Mouse (Mus musculus) frontal cortex, postnatal 14 days (tissue): ENCODE measurements around the gene Urah.

ENCODE experiments used
- DNase-seq, 2 experiments: peaks; one replicate each; pipeline ENCODE4 v3.0.0; 2022; ENCODE audit warnings: low spot score in 2 of 2

Gene Urah

DNA sequence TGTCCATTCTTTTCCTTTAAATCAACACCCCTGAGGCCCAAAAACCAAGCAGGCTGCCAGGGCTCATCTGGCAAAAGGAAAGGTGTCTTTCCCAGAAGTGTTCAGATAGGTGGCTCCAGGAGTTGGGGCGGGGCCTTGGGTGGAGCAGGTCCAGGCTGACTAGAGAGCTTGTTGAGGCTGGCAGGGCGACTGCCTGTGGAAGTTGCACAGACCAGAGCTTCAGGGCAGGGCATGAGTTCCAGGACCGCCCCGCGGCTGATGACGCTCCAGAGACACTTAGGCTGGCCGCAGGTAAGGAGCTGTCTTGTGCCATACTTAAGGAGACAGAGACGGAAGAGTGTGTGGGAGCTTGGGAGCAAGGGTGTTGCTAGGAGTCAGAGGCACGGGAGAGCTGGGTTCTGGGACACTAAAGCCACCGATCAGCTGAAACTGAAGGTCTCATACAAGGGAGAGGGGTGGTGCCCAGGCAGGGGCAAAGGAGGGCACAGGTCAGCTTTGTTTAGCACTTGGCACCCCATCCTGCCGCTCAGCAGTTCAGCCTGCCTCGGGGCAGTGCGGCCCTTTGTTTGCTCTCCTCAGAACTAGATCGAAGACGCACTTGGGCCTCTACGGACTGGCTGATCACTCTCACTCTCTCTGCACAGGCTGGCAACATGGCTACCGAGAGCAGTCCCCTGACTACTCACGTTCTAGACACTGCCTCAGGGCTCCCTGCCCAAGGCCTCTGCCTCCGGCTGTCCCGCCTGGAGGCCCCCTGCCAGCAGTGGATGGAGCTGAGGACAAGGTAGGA lies at the start of gene Urah:
Gene Urah, plus strand, starts transcription at position 51 of the 790 bp plus-strand sequence.
- DNase-seq, result no peak

DNA sequence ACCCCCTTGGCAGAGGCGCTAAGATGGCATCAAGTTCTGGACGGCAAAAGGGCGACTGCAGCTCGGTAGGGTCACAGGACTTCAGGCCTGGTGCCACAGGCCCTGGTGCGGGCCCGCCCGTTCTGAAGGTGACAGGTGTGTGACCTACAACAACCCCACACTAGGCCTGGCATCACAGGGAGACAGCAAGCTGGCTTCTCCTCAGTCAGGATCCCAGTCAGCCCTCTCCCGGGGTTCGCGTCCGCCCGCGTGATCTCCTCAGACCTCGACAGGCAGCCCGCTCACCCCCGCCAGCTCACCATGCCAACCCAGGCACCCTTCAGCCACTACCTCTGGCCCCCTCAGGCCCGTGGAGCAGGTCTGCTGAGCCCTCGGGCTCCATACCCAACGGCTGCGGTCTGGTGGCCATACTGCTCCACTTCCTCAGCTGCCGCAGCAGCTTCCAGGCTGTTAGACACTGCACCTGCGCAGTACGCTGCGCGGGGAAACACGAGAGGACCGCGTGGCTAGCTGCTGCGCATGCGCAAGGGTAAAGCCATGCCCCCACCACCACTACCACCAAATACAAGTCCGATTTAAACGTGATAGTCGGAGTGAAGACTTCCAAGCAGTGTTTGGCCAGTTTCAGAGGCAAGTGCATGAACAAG lies 47.3 kb upstream of the Urah start, which contains the start of gene Syce1:
Gene Syce1, minus strand, starts transcription at position 447 of the 647 bp plus-strand sequence.
- DNase-seq, result no peak

DNA sequence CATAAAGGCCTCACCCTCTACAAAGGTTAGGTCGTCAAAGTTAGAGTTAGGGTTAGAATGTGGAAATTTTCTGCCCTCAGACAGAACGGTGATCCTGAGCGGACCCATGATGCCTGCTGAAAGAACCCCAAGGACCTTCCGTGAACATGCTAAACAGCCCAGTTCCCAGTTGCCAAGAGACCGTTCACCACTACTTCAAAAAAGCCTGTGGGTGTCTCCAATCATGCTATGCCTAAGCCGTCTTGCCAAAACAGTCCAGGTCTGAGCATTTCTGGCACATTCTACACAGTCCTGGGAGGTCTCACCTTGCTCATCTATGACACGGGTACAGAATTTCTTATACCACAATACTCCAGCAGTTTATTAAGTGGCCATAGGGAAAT lies 46.8 kb upstream of the Urah start:
- DNase-seq, result no peak

DNA sequence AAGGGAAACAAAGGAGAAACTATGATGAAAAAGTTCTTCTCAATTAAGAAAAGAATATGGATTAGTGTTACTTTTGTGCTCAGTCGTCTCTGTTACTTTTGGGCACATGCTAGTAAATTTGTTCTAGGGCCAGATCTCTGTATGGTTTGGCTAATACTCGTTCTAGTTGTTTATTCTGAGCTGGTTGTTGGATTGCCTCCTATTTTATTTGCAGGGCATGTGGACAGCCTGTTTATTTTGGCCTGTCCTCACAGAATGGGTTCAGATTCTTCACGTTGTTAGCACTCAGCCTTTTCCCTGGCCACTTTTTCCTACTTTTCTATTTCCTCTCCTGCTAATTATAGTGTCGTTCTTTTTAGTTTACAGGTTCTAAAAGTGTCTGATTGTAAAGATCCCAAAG lies 41.3 kb upstream of the Urah start:
- DNase-seq, result no peak

DNA sequence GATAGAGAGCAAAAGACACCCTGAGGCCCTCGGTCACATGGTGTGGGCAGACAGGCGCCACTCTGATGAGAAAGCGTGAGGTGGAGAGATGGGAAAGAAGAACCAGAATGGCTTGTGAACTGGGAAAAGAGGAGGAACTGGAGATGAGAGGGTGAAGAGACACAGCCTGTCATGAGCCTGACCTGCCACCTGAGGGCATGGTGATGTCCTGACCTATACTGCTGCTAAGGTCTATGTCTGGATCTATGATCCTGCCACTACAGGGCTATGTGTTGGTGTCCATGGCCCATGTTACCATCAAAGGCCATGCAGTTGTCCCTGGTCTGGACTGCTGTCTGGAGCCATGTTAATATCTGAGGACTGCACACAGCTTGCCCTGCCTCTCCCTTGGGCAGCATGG lies 37.2 kb upstream of the Urah start:
- DNase-seq, result no peak

DNA sequence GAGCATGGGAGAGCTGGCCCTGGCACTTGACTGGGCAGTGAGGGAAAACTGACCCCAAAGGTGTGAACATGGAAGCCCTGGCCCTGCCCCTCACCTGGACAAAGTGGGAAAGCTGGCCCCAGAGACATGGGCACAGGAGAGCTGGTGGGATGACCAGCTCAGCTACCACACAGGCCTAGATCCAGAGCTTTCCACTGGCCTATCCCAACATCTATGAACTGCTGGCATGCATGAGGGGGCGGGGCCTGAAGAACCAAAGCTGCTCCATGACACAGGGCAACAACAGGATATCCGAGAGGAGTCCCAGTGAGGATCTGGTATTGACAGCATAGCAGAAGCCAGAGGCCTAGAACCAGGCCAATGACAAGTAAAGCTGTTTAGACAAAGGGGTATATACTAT lies 36.6 kb upstream of the Urah start:
- DNase-seq, result no peak

DNA sequence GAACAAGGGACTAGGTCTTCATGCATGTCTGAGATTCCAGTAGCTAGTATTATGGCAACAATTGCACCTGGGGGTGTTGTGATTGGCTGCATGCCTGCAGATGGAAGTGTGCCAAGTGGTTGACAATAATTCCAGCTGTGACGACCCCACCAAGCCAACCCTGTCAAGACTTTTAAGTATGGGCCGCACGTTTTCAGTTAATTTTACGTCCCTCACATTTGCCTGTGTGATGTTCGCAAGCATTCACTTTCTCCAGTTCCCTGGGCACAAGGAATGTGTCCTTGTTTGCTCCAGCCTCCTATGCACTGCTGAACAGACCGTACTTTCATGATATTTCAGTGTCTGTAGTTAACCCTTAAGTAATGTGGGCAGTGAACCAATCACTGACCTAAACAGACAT lies 32.2 kb upstream of the Urah start:
- no peak for DNase-seq

DNA sequence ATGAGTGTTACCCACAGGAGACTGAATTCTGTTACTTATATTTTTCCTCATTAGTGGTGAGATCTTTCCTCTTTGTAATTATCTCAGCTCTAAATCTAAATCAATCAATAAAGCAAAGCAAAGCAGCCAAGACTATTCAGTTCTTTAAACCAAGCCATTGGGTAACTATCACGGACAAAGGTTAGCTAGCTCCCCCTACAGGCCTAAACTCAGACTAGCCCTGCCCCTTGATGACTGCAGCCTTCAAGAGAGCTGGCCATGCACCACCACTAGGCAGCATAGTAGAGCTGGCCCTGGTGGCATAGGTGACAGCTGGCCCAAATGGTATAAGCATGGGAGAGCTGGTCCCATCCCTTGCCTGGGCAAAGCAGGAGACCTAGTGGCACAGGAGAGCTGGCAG lies 29.1 kb upstream of the Urah start:
- peak in 1 of 2 experiments; percentile 34 for DNase-seq

DNA sequence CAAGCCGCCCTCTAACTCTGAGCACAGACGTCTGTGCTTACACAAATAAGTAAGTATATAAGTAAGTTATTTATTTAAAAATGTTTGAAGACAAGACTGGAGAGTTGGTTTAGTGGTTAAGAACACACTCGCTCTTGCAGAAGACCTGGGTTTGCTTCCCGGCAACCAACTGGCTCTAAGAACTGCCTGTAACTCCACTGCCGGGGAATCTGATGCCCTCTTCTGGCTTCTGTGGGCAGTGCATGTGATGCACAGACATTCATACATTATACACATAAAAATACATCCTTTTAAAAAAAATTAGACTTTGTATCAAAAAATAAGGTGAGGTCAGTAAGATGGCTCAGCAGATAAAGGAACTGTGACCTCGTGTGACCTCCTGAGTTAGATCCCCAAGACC lies 24.3 kb upstream of the Urah start:
- no peak for DNase-seq

DNA sequence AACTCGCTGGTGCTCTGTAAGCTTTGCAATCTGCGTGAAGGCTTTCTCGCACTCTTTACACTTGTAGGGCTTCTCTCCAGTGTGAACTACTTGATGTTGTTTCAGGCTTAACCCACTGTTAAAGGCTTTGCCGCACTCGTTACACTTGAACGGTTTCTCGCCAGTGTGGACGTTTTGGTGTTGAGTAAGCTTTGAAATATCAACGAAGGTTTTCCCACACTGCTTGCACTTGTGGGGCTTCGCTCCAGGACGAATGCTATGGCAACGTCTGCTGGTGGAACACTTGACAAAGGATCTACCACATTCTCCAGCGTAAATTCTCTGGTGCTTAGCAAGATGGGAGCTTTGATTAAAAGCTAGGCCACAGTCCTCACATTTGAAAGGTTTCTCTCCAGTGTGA lies 23.1 kb upstream of the Urah start:
- peak in 1 of 2 experiments; percentile 35 for DNase-seq

DNA sequence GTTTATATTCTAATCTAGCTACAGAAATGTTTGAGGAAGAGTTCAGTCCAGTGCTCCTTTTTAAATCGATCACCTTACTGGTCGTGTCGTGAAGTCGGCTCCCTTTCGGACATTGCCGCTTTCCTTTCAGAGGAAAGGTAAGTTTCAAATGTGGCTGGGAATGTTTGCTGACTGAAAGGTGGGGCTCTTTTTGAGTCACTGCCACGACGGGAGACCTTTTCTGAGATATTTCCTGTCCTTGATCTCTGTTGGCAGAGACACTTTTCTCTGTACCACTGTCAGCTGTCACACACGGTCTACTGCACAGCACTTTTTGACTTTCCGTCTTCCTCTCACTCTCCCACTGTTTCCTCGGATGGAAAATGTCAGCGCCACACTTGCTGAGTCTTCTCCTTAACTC lies 22.0 kb upstream of the Urah start:
- DNase-seq, result no peak

DNA sequence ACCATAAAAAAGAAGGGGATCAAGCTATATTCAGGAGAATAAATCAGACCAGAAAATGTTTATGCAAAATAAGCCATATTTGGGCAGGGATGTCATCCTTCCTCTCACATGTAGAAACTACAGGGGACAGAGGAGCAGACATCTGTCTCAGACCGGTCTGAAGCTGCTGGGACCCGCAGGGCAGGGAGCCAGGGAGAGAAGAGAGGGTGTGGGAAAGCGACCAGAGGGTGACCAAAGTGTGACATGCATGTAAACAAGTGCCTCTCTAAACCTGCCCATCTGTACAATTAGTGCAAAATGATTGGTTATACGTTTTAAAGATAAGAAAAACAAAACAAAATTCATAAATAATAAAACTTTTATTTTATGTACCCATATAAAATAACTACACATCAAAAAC lies 14.6 kb upstream of the Urah start:
- DNase-seq, result no peak

DNA sequence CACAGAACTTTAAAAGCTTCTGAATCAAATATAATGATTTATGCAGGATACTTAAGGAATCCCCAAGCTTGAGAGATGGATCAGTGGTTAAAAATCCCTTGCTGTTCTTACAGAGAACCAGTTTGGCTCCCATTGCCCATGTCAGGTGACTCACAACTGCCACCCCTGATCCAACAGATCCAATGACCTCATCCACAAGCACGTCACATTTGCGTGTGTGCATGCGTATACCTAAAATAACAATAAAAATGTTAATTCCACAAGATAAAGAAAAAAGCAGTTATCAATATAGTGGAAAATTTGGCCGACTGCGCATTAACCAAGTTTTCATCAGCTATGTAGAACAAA lies 13.5 kb upstream of the Urah start:
- no peak for DNase-seq

DNA sequence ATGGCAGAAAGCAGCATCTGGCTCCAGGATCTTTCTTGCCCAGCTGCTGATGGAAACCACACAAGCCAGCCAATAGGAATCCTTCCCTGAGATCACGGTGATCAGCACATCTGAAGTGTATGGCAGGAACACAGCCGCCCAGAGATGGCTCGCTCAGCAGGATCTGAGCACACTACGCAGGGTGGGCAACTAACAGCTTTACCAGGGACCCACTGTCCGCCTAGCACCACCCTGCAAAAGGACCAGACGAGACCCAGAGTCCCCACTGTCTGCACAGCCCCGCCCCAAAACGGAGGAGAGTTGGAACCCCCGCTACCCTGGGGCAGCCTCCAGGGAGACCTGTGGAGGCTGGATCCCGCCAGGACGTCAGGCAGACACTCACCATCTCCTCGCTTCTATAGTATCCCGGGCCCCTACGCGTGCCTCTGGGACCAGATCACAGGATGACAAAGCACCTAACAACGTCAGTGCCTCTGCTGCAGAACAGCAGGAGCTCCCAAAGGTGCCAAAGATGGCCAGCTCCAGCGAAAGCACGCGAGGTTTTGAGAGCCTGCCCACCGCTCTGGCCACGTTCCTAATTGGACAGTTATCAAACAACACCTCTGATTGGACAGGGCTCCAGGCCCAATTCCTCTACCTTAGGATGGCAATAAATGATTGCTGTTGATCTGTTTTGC lies 13.0 kb upstream of the Urah start, which contains the start of gene Zfp941:
Gene Zfp941, minus strand, starts transcription at position 526 of the 677 bp plus-strand sequence.
- peak; percentile 48 to 71 for DNase-seq

DNA sequence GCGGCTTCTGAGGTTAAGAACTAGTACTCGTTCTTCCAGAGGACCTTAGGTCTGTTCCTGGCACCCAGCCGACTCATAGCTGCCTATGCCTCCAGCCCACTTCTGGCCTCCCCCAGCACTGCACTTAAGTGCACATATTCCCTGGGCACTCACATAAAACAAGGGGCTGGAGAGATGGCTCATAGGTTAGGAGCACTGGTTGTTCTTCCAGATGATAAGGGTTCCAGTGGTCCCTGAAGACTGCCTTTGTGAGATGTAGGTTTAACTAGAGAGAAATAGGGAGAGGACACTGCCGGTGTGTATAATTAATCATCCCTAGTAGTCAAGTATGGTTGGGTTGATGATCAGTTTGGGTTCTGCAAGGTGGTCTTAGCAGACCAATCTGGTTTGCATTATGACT lies 12.1 kb upstream of the Urah start:
- no peak for DNase-seq

DNA sequence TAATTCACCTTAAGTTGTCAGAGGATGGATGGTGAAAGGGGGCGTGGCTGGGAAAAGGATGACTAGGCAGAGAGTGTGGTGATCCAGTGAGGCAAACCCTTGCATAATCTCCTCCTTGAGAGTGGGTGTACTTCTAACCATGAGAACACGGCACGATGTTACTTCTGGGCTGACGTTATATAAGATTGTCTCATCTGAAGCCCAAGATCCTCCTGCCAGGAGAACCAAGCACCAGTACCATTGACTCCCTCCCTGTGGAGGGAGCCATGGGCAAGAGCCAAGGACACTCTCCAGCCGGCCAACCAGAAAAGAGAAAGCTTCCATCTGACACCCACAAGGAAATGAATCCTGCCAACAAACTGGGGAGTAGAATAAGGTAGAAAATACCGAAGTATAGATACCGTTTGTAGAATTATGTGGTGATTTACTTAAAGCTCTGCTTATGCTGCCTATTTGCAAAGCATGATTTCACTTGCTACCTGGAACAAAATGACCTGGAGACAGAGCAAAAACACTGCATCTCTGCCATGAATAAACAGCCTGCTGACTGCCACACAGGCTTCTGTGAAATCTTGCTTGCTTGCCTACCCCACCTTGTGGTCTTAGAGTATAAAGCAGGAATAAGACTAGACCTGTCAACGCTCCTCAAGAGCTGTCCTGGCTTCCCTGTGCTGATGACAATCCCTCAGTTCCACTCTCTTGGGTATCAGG lies 6.5 kb upstream of the Urah start:
- DNase-seq, result no peak

DNA sequence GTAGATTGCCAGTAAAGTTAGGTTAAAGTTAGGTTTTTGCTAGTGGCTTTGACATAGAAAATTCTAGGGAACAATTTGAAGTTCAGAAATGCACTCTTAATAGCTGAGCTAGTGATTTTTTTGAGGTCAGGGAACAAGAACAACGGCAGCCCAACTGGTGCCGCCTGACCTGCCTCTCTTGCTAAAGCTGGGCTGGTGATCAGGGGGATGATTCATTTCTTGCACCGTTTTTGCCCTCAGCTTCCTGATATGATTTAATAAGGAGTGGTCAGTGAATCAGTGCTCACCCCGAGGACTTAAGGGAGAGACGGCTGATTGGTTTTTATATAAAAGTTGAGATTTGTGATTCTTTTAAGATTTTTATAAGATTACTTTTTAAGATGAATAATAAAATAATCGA lies 3.4 kb upstream of the Urah start:
- DNase-seq, result no peak

DNA sequence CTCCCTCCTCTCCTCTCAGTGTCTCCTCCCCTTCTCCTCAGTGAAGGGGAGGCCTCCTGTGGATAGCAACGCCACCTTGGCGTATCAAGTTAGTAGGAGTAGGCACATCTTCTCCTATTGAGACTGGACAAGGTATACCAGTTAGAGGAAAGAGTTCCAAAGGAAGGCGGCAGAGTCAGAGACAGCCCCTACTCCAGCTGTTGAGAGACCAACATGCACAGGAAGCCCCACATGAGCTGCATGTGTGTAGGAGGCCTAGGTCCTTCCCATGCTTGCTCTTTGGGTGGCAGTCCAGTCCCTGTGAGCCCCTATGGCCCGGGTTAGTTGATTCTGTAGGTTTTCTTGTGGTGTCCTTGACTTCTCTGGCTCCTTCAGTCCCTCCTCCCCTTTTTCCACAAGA lies 1.5 kb upstream of the Urah start:
- no peak for DNase-seq

DNA sequence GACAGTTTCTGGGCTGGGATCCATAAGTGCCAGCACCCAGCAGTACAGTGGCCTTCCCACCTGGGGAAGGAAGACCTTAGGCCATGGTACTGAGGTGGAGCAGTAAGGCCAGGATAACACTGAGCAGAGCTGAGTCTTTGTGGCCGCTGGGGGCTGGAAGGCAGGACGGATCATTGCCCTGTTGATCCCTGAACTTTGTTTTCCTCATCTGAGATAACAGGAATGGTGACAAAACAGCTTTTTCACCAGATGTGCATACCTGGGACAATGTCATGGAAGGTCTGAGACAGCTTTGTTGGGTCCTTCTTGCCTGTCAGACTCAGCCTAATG lies 905 bp downstream of the Urah start:
- DNase-seq, result no peak

DNA sequence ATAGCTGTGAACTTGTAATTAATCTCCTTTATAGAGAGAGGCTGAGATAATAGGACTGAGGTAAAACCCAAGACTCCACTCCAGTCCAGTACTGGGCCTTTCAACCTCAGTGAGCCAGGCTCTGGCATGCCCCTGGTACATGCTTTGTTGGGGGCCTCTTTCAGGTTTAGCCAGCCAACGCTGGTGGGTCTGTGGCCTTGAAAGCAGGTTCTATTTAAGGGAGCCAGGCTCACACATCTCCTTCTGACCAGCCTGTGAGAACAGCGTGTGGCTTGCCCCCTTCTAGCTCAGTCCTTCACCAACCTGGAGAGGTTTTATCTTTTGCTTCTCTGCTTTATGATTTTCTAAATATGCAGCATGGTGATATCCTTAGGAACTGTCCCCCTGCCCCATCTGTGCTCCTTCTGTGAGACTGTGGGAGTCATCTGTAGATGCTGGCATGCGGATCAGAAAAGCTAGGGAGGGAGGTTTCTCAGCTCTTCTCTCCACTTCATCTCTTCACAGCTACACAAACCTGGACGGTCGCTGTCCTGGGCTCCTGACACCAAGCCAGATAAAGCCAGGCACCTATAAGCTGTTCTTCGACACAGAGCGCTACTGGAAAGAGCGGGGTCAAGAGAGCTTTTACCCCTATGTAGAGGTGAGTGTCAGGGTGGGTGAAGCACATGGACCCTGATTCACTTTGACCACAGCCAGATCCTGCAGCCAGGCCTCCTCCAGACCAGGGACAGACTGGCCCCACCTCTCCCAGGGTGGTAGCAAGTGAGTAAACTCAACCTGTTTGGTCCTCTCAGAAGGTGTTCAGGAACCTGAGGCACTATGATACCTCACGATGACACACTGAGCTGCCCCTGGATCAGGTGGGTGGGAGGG lies 1.7 kb downstream of the Urah start:
- DNase-seq, result peak in 1 of 2 experiments; percentile 37

DNA sequence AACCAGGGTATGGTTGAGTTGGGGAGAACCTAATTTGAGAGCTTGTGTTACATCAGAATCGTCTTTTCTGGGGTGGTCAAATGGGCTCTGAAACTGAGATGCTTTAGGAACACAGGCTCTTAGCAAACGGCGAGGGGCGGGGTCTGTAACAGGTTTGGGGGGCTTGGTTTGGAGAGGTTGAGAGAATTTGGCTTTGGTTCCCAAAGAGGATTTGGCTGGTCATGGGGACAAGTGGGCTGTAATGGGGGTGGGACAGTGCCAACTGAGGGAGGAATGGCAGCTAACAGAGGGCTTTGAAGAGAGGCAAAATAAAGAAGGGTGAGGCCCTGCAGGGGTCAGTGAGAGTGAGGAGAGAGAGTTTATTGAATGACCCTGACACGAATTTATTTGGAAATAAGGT lies 4.7 kb downstream of the Urah start:
- DNase-seq, result no peak
